Mouse (Mus musculus): ENCODE measurements around the gene St6galnac3. TPM values are rescaled to one million over a fixed set of nuclear protein-coding genes. Genes with fewer than 3 reads are reported as not detected.

Gene St6galnac3
- polyA plus RNA-seq, 1 experiment from 2014 or later: 23.2 TPM

DNA sequence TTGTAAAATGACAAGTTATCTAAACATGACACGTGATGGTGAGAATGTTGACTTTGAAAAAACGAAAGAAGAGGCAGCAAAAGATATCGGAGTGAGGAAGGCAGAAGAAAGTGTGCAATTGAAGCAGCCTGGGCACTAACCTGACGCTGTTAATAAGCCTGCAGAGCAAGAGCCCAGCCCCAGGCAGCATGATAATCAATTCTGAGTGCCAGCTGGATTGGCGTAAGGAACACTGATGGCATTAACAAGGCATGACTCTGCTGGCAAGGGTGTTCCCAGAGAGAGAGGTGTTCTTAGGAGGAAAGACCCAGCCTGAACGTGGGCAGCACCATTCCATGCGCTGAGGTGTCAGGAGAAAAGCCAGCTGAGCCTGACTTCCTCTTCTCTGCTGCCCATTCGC is 525.7 kb downstream of the St6galnac3 start:
- Histone ChIP-seq H3K36me3 (ENCODE audit: control insufficient read depth, insufficient read depth, low read length) (no peaks in the 10 kb centered on the region), H3K9ac (ENCODE audit: low read depth, low read length) (no peak overlapping the region), H3K4me2 (ENCODE audit: low read length) (no peak overlapping the region), H3K27me3 (replicated peaks; ENCODE audit: control insufficient read depth, insufficient read depth, low read length) (no peaks in the 10 kb centered on the region), H3K4me3 (ENCODE audit: low read length) (no peak overlapping the region), H3K4me1 (ENCODE audit: control insufficient read depth, insufficient read depth, low read depth, low read length) (no peaks in the 10 kb centered on the region), H3K27ac (ENCODE audit: low read depth, low read length) (no peak overlapping the region), H3K9me3 (ENCODE audit: control insufficient read depth, low read length) (no peaks in the 10 kb centered on the region)
- 55% methylated on average over 8 of the region's 8 CpGs for WGBS
- no peak for ATAC-seq

DNA sequence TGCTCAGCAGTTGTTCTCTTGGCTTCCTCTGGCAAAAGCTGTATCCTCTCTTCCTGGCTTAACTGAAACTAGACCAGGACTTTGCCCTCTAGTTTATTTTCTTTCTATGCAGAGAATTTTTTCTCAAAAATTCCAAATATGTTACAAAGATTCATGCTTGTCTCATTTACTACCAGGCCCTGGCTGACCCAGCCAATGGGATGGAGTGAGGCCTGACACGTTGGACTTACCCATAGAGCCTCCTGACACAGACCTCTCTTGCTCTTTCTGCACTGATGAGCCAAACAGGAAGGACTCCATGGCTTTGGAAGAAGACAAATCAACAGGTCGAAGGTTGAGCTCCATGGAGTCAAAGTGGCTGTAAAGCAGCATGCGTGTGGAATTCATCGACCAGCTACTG is 526.5 kb downstream of the St6galnac3 start:
- no peaks in the 10 kb centered on the region for H3K36me3 ChIP-seq (ENCODE audit: control insufficient read depth, insufficient read depth, low read length)
- H3K4me3 ChIP-seq (ENCODE audit: low read length): no peak overlapping the region
- H3K4me2 ChIP-seq (ENCODE audit: low read length): no peak overlapping the region
- no peaks in the 10 kb centered on the region for H3K9me3 ChIP-seq (ENCODE audit: control insufficient read depth, low read length)
- no peak overlapping the region for H3K9ac ChIP-seq (ENCODE audit: low read depth, low read length)
- no peaks in the 10 kb centered on the region for H3K4me1 ChIP-seq (ENCODE audit: control insufficient read depth, insufficient read depth, low read depth, low read length)
- H3K27ac ChIP-seq (ENCODE audit: low read depth, low read length): no peak overlapping the region
- no peaks in the 10 kb centered on the region for H3K27me3 ChIP-seq (replicated peaks; ENCODE audit: control insufficient read depth, insufficient read depth, low read length)
- no peak for ATAC-seq
- 87% methylated on average over 4 of the region's 4 CpGs for WGBS

DNA sequence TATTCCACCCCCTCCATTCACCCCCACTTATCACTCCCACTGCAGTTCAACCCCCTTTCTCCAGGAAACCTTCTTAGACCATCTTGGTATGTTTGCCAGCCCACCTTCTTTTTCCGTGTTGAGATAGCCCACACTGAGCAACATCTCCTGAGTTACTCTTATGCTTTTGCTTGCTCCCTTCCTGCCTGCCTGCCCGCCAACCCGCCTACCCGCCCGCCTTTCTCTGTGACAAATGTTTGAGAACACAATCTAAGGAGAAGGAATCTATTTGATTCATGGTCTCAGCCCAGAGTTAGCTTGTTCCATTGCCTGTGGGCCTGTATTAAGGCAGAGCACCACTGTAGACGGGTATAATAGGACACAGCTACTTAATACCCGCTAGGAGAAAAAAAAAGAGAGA is 531.9 kb downstream of the St6galnac3 start:
- no peak overlapping the region for H3K4me3 ChIP-seq (ENCODE audit: low read length)
- ATAC-seq: no peak
- no peaks in the 10 kb centered on the region for H3K9me3 ChIP-seq (ENCODE audit: control insufficient read depth, low read length)
- no peak overlapping the region for H3K9ac ChIP-seq (ENCODE audit: low read depth, low read length)
- 60% methylated on average over 7 of the region's 7 CpGs for WGBS
- no peak overlapping the region for H3K4me2 ChIP-seq (ENCODE audit: low read length)
- H3K27me3 ChIP-seq (replicated peaks; ENCODE audit: control insufficient read depth, insufficient read depth, low read length): no peaks in the 10 kb centered on the region
- no peak overlapping the region for H3K27ac ChIP-seq (ENCODE audit: low read depth, low read length)
- H3K36me3 ChIP-seq (ENCODE audit: control insufficient read depth, insufficient read depth, low read length): no peaks in the 10 kb centered on the region
- no peaks in the 10 kb centered on the region for H3K4me1 ChIP-seq (ENCODE audit: control insufficient read depth, insufficient read depth, low read depth, low read length)

DNA sequence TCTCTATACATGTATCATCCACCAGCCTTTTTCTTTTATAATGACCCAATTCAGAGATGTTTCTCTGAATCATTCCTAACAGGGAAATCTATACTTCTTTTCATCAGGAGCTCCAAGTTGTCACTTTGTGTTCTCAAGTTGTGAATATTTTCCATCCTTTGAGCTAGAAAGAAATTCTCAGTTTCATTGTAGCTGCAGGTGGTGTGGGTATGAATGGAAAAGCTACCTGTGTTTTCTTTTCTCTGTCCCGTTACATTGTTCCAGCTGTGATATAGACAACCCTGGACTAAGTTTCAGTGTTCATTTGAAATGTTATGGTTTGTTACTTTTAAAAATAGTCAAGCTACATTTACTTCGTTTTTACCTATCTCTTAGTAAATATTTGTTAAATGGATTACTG is 534.2 kb downstream of the St6galnac3 start:
- no peak for ATAC-seq
- Histone ChIP-seq H3K9ac (ENCODE audit: low read depth, low read length) (no peak overlapping the region), H3K4me2 (ENCODE audit: low read length) (no peak overlapping the region), H3K4me1 (ENCODE audit: control insufficient read depth, insufficient read depth, low read depth, low read length) (no peaks in the 10 kb centered on the region), H3K9me3 (ENCODE audit: control insufficient read depth, low read length) (no peaks in the 10 kb centered on the region), H3K4me3 (ENCODE audit: low read length) (no peak overlapping the region), H3K27ac (ENCODE audit: low read depth, low read length) (no peak overlapping the region), H3K27me3 (replicated peaks; ENCODE audit: control insufficient read depth, insufficient read depth, low read length) (no peaks in the 10 kb centered on the region), H3K36me3 (ENCODE audit: control insufficient read depth, insufficient read depth, low read length) (no peaks in the 10 kb centered on the region)
- WGBS: 88% methylated on average over 2 of the region's 2 CpGs

DNA sequence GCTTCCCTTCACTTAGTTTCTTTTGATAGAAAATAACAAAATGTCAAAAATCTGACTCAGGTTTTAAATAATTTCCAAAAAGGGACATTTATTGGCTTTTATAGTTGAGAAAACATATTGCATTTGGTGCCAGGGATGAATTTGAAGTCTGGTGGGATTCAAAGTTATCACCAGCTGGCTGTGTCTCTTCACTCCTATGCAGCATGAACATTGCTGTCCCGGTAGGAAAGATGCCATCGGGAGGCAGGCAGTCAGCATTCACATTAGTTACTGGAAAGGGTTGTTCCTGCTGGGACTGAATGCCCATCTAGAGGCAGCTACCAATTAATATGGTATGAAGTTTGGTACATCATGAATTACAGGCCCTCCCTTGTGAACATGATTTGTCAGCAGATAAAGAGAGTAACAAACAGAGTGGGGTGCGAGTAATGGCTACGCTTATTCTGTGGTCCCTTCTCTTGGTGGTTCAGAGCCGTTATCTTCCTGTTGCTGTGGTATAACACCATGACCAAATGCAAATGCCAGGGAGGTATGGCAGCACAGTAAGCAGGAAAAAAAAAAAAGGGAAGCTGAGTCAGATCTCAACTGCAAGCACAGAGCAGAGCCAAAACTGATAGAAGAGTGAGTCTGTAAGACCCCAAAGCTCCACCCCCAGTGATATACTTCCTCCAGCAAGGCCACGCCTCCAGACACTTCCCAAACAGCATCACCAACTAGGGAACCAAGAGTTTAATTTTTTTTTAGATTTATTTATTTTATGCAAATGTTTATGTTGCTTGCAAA is 535.1 kb downstream of the St6galnac3 start:
- no peaks in the 10 kb centered on the region for H3K36me3 ChIP-seq (ENCODE audit: control insufficient read depth, insufficient read depth, low read length)
- H3K27me3 ChIP-seq (replicated peaks; ENCODE audit: control insufficient read depth, insufficient read depth, low read length): no peaks in the 10 kb centered on the region
- H3K9me3 ChIP-seq (ENCODE audit: control insufficient read depth, low read length): no peaks in the 10 kb centered on the region
- no peak for ATAC-seq
- no peak overlapping the region for H3K4me2 ChIP-seq (ENCODE audit: low read length)
- WGBS: 77% methylated on average over 6 of the region's 6 CpGs
- H3K27ac ChIP-seq (ENCODE audit: low read depth, low read length): no peak overlapping the region
- no peaks in the 10 kb centered on the region for H3K4me1 ChIP-seq (ENCODE audit: control insufficient read depth, insufficient read depth, low read depth, low read length)
- no peak overlapping the region for H3K4me3 ChIP-seq (ENCODE audit: low read length)
- no peak overlapping the region for H3K9ac ChIP-seq (ENCODE audit: low read depth, low read length)

DNA sequence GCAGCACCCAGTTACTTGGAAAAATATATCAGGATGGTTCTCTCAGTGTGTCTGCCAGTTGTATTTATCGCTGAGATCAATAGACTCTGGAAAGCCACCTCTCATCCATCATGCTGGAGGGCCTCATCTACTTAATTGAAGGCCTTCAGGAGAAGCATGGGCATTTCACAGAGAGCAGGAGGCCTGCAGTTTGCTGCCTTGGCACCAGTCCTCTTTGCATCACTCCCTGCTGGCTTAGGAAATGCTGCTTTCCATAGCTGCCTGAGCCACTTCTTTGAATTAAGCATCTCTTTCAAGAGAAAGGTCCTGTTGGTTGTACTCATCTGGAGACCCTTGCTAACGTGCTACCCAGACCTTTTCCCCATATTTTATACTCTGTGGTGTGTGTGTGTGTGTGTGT is 536.8 kb downstream of the St6galnac3 start:
- no peak overlapping the region for H3K9ac ChIP-seq (ENCODE audit: low read depth, low read length)
- ATAC-seq: no peak
- no peak overlapping the region for H3K4me2 ChIP-seq (ENCODE audit: low read length)
- H3K4me1 ChIP-seq (ENCODE audit: control insufficient read depth, insufficient read depth, low read depth, low read length): no peaks in the 10 kb centered on the region
- WGBS: 77% methylated on average over 2 of the region's 2 CpGs
- H3K27me3 ChIP-seq (replicated peaks; ENCODE audit: control insufficient read depth, insufficient read depth, low read length): no peaks in the 10 kb centered on the region
- H3K27ac ChIP-seq (ENCODE audit: low read depth, low read length): no peak overlapping the region
- no peaks in the 10 kb centered on the region for H3K36me3 ChIP-seq (ENCODE audit: control insufficient read depth, insufficient read depth, low read length)
- H3K4me3 ChIP-seq (ENCODE audit: low read length): no peak overlapping the region
- H3K9me3 ChIP-seq (ENCODE audit: control insufficient read depth, low read length): no peaks in the 10 kb centered on the region

DNA sequence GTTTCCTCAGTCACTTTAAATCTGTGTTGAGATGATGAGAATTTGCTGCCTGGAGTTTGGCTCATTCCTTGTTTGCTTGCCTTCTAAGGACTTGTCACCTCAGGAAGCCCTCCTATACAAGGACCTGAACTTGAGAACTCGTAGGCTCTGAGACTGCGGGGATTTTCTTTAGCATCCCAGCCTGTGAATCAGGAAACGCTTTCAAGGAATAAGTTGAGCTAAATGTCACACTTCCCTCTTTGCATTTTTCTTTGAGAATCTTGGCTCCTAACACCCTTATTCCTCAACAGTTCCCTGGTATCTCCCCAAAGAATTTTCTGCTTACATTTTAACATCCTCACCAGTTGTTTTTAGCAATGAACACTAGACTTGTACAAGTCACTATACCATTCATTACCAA is 539.9 kb downstream of the St6galnac3 start:
- 89% methylated on average over 3 of the region's 3 CpGs for WGBS
- H3K9ac ChIP-seq (ENCODE audit: low read depth, low read length): no peak overlapping the region
- H3K9me3 ChIP-seq (ENCODE audit: control insufficient read depth, low read length): no peaks in the 10 kb centered on the region
- no peaks in the 10 kb centered on the region for H3K4me1 ChIP-seq (ENCODE audit: control insufficient read depth, insufficient read depth, low read depth, low read length)
- H3K4me3 ChIP-seq (ENCODE audit: low read length): no peak overlapping the region
- H3K27me3 ChIP-seq (replicated peaks; ENCODE audit: control insufficient read depth, insufficient read depth, low read length): no peaks in the 10 kb centered on the region
- H3K36me3 ChIP-seq (ENCODE audit: control insufficient read depth, insufficient read depth, low read length): no peaks in the 10 kb centered on the region
- ATAC-seq: no peak
- H3K27ac ChIP-seq (ENCODE audit: low read depth, low read length): no peak overlapping the region
- H3K4me2 ChIP-seq (ENCODE audit: low read length): no peak overlapping the region

DNA sequence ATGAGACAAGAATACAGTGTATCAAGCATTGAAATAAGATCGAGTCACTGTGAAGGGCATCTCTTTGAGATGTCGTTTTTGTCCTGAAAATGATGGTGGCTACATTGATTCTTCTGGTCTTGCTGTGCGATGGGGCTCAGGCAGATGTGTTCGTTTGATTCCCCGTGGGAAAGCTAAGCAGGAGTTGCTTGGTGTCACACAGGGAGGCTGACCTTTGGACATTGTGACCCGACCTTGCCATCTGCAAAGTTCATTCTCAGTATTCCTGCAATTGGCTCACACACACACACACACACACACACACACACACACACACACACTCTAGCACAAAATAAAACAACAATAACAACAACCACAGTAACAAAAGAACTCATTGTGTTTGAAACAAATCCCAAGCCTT is 543.7 kb downstream of the St6galnac3 start:
- no peak overlapping the region for H3K9ac ChIP-seq (ENCODE audit: low read depth, low read length)
- 26% methylated on average over 6 of the region's 6 CpGs for WGBS
- no peak overlapping the region for H3K4me3 ChIP-seq (ENCODE audit: low read length)
- no peaks in the 10 kb centered on the region for H3K36me3 ChIP-seq (ENCODE audit: control insufficient read depth, insufficient read depth, low read length)
- H3K4me1 ChIP-seq (ENCODE audit: control insufficient read depth, insufficient read depth, low read depth, low read length): no peaks in the 10 kb centered on the region
- H3K27ac ChIP-seq (ENCODE audit: low read depth, low read length): no peak overlapping the region
- no peaks in the 10 kb centered on the region for H3K9me3 ChIP-seq (ENCODE audit: control insufficient read depth, low read length)
- no peaks in the 10 kb centered on the region for H3K27me3 ChIP-seq (replicated peaks; ENCODE audit: control insufficient read depth, insufficient read depth, low read length)
- no peak overlapping the region for H3K4me2 ChIP-seq (ENCODE audit: low read length)
- no peak for ATAC-seq

DNA sequence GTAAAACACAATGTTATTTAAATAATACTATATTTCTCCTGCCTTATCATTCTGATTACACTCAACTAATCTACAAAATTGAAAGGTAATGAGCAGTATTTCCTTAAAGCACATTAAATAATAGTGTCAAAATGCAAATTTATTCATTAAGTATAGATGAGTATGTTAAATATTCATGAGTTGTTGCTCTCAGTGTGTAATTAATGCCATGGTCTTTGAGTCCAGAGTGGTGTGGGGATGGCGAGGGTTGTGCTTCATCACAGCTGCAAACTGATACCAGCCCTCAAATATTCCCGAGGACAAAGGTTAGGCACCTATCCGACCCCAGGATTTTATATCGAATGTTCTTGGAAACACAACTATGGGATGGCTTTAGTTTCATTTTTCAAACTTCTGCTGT is 548.2 kb downstream of the St6galnac3 start:
- Histone ChIP-seq H3K27ac (ENCODE audit: low read depth, low read length) (no peak overlapping the region), H3K27me3 (replicated peaks; ENCODE audit: control insufficient read depth, insufficient read depth, low read length) (no peaks in the 10 kb centered on the region), H3K4me3 (ENCODE audit: low read length) (no peak overlapping the region), H3K9me3 (ENCODE audit: control insufficient read depth, low read length) (no peaks in the 10 kb centered on the region), H3K4me1 (ENCODE audit: control insufficient read depth, insufficient read depth, low read depth, low read length) (no peaks in the 10 kb centered on the region), H3K4me2 (ENCODE audit: low read length) (no peak overlapping the region), H3K9ac (ENCODE audit: low read depth, low read length) (no peak overlapping the region), H3K36me3 (ENCODE audit: control insufficient read depth, insufficient read depth, low read length) (no peaks in the 10 kb centered on the region)
- WGBS: 60% methylated on average over 4 of the region's 4 CpGs
- ATAC-seq: no peak

Data from hindbrain, embryonic 16.5 days (tissue).